Mouse (Mus musculus) fibroblast of lung, adult 2 months (primary cell): ENCODE measurements around the gene Tsc22d2.
"Not testable (repeated sequence)": the region's sequence is repeated elsewhere in the genome, so short reads cannot be mapped to it uniquely, and the experiment has no call there.

ENCODE experiments used
- DNase-seq: peaks from one replicate; pipeline ENCODE4 v3.0.0-alpha.2; 2011; ENCODE audit warnings: low read depth

Tsc22d2 gene

DNA sequence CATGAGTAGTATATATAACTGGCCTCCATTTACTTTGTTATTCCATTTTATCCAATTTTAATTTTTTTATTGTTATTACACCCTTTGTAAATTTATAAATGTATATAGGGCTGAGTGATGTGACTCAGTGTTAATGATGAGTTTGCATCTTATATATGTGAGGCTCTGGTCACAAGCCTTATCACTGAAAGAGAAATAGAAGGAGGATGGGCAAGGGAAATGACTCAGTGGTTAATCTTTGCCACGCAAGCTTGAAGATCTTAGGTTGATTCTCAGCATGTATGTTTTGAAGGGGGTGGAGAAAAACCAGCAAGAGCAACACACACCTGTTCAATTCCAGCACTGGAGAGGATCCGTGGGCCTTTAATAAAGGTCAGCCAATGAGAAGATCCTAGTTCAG is 19.9 kb downstream of the Tsc22d2 start:
- DNase-seq = no peak

DNA sequence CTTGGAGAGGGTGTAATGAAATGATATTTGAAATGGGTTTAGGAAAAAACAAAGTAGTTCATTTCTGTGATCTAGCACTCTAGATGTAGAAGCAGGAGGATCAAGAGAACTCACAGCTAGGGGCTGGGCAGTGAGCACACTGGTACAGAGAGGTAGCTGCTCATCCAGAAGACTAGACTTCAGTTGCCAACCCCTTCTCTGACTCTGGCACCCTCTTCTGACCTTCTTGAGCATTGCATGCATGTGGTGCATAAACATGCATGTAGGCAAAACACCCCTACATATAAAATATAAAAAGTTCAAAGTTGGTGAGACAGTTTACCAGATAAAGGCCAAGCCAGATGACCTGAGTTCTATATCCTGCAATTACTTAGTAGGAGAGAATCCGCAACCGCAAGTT is 33.7 kb downstream of the Tsc22d2 start:
- no peak for DNase-seq

DNA sequence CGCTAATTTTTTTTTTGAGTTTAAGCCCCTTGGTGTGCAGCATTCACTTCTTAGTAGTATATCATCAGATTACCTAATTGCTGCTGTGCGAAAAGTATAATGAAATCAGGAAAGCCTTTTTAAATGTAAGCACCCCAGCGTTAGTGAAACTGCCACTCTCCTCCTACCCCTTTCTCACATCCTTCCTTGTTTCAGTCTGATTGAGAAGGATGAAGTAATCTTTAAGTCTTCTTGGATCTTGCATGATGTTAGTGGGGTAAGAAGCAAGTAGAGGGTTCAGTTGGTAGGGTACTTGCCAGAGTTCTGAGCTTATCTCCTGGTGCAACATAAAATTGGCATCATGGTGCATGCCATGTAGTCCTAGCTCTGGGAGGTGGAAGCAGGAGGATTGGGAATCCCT is 35.0 kb downstream of the Tsc22d2 start:
- DNase-seq = no peak

DNA sequence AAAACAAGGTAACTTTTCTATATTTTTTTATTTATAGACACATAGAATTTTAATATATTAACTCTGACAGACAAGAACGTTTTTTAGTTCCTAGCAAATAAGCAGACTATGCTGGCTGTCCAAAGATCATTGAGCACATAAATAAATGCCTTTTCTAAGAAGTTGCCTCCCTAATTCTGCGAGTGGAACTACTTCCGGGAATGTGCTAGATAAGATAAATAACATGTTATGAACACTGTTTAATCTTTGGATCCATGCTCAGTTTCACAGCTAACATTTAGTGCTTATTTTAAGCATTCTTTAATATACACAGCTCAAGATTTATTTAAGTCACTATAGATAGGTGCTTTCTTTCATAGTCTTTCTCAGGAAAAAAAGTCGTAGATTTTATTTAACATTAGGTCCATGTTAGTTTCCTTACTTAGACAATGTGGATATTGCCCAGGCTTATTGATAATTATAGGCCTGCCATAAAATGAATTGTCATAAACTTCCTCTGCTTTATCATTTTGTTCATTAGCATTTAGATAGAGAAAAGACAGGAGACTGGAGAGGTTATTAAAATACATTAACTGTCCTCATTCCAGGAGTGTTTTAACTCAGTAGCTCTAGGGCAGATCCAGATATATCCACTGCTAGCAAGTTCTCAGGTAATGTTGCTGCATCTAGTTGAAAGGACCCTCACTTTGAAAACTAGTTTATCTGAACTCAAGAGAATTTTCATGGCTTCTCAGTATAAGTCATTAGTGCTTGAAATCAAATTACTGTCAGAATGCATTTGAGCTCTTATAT is 40.1 kb downstream of the Tsc22d2 start:
- DNase-seq = no peak

DNA sequence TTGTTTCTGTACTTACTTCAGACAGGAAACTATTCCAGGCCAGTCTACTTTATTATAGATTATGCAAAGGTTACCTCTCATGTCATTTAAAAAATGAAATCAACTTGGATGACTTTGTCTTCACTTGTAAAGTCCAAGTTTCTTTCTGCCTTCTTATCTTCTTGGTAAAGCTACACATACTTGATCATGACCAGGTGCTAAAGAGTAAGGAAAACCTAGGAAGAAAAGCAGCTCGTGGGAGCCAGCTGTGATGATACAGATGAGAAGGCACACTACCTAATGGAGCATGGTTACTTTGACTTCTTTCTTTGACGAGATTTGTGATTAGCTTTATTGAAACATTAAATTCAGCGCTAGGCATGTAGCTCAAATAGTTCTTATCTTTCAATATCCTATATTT is 40.7 kb downstream of the Tsc22d2 start:
- no peak for DNase-seq

DNA sequence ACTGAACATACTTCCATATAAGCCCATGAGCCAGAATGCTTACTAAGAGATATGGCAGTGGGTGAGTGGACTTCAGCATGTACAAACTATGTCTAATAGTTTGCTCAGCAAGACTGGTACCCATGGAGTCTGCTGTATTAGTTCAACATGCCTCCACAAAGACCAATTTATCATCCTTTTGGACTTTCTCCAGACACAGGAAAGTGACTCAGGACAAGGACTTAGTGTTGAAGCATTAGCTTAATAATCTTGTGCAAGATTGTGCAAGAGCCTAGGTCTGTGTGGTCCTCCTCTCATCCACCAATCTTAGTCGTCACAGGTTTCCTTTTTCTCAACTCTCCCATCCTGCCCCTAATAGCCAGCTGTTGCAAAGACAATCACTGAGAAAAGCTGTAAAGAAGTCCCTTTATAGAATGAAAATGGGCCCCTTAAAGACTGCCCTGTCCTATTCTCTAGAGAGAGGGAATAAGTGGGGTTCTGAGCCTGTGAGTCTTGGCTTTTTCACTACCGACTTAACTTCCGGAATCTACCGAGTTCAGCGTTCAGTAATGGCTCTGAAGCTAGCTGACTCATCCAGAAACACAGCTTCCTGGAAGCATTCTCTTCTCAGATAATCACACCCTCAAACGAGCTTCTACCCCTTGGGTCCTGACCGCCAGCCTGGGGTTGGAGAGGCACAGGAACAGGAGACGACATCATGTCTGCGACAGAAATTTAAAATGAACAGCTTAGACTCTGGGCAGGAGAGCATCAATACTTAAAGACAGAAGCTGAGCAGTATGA is 55.3 kb downstream of the Tsc22d2 start:
- DNase-seq = peak; percentile 54

DNA sequence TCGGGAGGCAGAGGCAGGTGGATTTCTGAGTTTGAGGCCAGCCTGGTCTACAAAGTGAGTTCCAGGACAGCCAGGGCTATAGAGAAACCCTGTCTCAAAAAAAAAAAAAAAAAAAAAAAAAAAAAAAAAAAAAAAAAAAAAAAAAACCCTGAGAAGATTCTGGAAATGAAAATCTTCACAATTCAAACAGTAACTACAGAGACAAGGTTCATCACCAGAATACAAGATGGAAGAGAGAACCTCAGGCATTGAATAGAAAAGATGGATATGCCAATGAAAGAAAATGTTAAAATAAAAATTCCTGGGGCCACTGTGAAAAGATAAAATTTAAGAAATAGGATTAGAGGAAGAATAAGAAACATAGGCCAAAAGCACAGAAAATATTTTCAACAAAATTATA is 60.8 kb downstream of the Tsc22d2 start:
- not testable (repeated sequence) for DNase-seq

DNA sequence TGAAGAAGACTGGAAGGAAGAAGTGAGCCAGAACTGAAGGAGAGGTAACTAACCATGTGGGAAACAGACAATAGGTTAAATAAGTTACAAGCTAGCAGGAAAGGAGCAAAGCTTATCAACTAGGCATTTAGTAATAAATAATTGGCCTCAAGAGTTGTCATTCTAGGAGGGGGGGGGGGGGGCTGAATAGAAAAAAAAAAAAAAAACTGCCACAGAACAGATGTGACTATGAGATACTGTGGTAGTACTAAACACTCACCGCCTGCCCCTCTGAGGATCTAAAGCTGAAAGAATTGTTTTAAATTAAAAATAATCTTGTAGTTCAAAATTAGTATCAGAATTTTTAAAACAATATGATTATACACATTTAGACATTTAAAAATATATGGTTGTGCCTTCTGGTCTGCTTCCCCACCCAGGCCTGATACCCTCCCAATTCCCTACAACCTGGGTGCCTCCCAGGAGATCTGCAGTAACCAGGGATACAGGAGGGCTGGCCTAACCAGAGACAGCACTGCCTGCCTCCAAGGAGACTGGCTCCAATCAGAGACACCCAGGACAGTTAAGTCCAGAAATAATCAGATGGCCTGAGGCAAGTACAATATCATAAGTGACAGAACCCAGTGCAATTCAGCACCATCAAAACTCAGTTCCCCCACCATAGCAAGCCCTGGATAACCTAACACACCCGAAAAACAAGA is 64.4 kb downstream of the Tsc22d2 start:
- DNase-seq = no peak

DNA sequence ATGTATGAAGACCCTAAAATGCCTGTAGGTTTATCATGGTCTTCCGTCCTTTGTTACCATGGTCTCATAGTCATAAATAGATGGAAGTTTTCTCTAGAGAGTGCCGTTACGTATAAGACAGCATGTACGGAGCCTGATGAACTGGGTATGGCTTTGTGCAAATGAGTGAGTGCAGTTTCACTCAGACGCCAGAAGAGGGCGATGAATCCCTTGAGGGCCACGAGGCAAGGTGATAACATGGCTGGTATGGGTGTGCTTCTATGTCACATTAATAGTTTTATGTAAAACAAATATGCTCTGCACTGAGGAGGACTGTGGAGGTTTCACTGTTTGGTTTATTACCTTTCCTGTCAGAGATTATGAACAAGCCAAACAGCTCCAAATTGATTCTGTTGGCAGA is 71.4 kb downstream of the Tsc22d2 start:
- DNase-seq = no peak

DNA sequence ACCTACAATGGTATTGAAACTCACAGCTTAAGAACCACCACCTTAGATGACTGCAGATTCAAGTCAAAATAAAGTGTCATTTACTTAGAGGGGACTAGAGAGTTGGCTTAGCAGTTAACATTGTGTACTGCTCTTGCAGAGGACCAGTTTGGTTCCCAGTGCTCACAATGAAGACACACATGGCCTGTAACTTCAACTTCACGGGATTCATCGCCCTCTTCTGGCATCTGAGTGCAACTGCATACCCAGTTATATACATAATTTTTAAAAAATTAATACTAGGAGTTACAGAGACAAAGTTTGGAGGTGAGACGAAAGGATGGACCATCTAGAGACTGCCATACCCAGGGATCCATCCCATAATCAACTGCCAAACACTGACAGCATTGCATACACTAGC is 72.6 kb downstream of the Tsc22d2 start:
- DNase-seq = no peak

DNA sequence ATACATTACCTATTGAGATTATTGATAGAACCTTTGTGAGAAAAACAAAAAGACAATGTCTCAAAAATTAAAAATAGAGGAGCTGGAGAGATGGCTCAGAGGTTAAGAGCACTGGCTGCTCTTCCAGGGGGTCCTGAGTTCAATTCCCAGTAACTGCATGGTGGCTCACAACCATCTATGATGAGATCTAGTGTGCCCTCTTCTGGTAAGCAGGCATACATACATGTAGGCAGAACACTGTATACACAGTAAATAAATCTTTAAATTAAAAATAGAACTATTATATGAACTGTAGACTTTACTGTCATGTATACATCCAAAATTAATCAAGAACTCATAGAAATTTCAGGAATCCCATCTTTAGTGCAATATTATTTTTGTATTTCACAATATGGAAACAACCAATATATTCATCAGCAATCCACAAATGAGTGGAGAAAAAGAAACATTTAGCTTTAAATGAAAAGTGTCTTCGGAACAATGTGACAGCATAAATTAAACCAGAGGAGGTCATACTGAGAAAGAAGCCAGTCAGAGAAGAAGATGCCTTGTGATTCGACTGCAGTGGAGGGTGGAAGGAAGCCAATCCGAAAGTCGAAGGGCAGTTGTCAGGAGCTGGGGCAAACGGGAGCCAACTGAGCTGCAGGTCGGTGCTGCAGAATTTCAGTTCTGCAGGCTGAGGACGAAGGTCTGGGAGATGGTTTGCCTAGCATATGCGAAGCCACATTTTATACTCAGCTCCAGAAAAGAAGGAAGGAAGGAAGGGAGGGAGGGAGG is 73.7 kb downstream of the Tsc22d2 start:
- no peak for DNase-seq

DNA sequence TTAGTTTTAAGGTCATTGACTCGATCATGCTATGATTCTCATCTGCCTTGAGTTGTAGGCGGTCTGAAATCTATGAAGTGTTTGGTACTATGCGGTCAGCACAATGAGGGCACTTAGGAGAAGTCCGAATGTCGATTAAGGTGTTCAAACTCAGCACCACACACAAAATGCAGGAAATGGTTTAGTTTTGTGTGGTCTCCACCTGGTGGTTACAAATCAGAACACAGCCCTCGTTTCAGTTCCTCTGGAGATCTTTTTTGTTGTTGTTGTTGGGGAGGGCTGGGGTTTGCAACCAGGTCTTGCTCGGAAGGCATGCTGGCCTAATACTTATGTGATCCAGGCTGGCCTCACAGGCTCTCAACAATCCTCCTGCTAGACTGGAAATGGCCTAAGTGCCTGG is 76.3 kb downstream of the Tsc22d2 start:
- no peak for DNase-seq

DNA sequence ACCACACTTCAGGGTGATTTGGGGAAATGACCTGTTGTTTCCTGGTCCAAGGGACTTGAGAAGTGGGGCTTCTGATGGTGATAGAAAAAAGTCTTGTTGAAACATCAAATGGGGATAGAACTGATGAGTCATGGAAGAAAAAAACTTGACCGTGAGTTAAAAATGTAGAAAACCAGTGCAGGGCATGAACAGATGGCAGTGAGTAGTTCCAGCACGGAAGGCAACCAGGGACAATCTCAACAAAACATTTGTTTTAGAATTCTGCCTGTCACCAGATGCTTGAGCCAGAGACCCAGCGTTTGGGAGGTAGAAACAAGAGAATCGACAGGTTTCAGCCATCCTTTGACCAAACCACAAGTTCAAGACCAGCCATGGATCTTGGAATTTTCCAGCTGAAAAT is 79.1 kb downstream of the Tsc22d2 start:
- no peak for DNase-seq

DNA sequence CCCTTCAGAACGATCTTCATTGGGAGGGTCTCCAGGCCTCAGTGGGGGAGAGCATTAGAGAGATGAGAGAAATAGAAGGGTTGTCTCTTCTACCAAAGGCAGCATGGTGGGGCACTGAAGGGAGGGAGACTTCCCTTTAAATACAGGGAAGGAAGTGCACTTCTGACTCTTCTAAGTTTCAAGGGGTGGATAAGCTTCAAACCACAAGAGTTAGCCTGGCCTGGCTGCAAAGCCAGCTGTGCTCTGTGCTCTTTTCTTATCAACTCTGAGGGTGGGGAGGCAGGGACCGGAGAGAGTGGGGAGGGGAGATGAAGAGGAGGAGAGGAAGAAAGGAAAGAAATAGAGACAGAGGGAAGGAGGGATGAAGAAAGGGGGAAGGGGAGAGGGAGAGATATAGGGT is 87.4 kb downstream of the Tsc22d2 start:
- no peak for DNase-seq

DNA sequence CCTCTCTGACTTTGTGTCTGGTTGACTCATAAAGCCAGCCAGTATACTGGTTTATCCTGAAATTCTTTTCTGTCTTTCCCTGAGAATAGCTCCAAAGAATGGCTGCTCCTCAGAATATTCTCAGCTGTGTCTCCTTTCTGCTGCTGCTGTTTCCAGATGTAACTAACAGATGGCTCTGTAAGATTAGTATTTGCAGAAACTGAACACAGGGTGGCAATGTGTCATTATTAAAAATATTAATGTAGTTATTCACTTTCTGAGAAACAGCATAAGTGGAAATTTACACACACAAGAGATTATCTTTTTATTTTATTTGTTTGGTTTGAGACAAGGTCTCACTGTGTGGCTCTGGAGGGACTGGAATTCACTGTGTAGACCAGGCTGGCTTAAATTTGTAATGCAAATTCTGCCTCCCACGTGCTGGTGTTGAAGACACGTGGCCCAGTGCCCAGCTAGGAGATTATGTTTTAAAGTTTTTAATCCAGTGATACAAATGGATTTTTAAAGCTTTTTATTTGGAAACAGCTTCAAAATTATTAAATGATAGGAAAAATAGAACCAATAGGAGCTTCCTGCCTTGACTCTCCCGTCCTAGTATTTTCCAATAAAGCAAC is 89.3 kb downstream of the Tsc22d2 start:
- no peak for DNase-seq

DNA sequence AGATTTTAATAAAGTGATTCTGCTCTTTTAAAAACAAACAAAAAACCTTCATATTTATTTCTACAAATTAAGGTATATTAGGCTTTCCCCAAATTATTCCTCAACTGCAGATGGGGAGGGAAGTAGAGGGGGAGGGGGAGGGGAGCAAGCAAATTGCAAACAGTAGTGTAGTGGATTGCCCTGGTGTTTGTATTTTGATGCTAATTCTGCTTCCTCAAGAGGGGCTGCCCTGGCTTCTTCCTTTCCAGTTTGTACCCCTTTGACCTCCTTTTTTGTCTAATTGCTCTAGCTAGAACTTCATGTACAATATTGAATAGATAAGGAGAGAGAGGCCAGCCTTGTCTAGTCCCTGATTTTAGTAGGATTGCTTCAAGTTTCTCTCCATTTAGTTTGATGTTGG is 90.2 kb downstream of the Tsc22d2 start:
- no peak for DNase-seq

DNA sequence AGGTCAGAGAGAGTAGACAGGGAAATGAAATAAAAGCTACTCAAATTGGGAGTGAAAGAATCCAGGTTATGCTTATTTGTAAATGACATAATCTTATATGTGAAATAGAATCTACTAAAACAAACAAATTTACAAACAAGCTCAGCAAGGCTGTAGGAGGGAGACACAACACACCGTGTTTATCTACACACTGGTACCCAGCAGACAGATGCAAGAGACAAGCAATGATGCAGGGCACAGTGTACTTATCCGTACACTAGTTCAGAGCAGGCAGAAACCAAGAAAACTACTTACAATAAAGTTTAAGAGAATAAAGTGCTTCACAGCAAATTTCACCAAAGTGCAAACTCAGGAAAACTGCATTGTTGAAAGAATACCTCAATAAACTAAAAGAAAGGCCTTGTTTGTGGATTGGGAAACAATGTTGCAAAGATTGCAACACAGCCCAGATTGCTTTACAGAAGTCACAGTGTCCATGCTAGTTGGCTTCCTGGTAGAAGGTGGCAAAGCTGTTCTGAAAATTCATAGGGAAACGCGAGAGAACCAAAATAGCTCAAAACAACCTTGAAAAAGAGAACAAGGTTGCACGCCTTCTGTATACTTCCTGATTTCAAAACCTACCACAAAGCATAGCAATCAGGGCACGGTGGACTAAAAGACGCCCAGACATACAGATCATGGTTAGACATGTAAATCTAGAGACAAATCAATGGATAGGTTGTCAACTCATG is 93.7 kb downstream of the Tsc22d2 start:
- DNase-seq = no peak

DNA sequence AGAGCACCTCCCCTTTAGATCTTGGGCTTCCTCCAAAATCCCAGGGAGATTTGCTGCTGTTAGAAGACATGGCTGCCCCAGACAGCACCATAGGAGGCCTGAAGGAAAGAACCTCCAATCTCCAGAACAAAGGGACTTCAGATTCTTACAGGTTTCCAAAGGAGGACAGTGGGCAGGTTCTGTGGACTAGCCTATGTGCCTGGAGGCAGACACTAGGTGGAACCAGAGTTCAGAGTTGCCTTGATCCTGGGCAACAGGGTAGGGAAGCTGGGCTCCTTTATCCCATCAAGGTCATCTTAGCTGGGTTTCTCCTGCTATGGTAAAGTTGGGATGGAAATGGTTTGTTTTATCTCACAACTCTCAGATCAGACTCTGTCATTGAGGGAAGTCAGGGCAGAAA is 97.1 kb downstream of the Tsc22d2 start:
- no peak for DNase-seq

DNA sequence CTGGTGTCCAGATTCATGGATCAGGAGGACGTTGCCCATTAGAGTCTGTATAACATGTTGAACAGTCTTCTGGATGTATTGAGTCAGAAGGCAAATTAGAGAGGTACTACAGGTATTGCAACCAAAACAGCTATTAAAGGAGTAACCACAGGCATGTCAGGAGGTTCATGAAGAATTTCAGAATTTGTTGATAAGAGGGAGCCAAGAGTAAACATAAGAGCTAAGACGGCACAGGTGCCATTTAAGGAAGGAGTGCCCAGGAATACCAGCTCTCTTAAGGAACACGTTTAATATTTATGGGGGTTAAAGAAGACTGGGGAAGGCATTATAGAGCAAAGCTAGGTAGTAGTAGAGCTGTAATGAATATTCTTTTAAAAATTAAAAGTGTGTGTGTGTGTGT is 98.2 kb downstream of the Tsc22d2 start:
- DNase-seq = no peak

DNA sequence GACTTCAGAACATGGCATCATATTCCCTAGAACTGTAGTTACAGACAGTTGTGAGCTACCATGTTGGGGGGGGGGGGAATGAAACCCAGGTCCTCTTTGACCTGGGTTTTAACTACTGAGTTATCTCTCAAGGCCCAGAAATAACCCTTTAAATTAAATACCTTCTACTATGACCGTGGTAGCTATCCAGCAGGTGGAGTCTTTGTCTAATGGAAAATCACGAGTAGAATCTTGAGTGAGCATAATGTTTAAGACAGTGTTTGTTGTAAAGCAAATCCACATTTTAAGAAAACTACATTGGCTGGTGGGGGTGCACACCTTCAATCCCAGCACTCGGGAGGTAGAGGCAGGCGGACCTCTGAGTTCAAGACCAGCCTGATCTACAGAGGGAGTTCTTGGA is 99.0 kb downstream of the Tsc22d2 start:
- no peak for DNase-seq

DNA sequence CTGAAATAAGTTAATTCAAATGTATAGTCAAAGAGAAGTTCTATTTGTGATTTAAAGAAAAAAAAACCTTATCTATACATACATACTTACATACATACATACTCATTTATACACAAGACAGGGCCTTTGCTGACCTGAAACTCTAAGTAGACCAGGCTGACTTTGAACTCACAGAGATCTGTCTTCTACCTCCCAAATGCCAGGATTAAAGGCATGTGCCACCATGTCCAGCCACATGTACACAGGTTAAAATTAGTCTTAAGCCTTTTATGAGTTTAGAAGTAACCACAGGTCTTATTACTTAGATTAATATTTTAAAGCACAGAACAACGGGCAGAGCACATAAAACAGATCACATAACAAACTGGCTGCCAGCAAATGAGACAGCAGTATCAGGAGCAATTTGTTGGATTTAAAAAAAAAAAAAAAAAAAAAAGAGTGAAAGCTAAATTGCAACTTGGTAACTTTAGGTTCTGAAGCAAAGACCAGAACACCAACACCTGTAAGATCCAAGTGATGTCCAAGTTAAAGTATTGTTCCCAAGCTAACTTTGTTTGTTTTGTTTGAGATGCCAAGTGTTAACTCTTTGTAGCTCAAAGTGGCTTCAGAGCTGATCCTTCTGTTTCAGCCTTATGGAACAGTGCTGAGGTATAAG is 101.6 kb downstream of the Tsc22d2 start:
- DNase-seq = no peak
